Mouse (Mus musculus) cerebellum, postnatal 10 days (tissue): Measurements from ENCODE around the gene Asl.
A peak's percentile ranks its signal among the peaks of the same experiment; 100 is the strongest.

Experiments used
- DNase-seq, 2 experiments: peaks; one replicate each; pipeline ENCODE4 v3.0.0; 2021; ENCODE audit warnings: mixed read lengths in 2 of 2

Gene Asl

DNA sequence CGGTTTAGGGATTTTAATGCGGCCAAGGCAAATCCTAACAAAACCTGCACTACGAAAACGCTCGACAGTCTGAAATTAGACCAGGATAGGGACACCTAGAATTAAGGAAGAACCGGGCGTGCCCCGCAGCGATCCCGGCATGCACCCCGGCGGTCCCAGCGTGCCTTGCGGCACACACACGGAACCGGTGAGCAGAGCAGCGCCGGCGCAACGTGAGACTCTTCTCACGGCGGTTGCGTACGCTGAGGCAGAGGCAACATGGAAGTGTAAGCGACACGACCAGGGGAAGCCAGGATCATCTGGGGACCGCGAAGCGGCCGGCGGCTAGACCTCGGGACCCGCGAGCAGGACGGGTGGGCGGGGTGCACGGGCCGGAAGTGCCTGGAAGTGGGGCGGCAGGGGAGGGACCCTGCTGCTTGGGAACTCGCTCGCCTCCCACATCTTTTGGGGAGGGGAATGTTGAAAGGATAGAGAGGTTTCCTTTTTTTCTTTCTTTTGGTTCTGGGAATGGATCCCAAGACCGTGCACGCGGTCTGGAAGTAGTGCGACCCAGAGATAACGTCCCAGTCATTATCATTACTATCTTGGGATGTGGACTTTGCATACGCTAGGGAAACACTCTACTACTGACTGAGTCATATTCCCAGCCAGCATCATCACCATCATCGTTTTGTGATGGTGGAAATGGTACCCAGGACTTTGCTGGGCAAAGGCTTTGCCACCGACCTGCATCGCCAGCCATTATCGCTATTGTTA lies at the start of gene Asl, which contains the start of gene Crcp:
TSS of gene Asl (minus strand) at position 106 of the 756 bp plus-strand sequence.
TSS of gene Crcp (plus strand) at position 149 of the 756 bp plus-strand sequence.
- peak; percentile 90 to 93 for DNase-seq

DNA sequence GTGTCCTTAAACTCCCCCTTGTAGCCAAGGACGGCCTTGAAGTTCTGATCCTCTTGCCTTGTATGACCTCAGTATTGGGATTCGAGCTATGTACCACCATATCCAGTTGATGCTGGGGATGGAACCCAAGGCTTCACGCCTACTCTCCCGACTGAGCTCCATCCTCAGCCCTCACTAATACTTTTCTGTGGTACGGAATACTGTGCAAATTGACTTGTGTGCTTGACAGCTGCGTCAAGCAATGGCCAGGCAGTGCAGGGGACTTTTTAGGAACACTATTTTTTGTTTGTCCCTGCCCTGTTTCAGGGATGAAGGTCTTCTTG lies 49.7 kb upstream of the Asl start:
- no peak for DNase-seq

DNA sequence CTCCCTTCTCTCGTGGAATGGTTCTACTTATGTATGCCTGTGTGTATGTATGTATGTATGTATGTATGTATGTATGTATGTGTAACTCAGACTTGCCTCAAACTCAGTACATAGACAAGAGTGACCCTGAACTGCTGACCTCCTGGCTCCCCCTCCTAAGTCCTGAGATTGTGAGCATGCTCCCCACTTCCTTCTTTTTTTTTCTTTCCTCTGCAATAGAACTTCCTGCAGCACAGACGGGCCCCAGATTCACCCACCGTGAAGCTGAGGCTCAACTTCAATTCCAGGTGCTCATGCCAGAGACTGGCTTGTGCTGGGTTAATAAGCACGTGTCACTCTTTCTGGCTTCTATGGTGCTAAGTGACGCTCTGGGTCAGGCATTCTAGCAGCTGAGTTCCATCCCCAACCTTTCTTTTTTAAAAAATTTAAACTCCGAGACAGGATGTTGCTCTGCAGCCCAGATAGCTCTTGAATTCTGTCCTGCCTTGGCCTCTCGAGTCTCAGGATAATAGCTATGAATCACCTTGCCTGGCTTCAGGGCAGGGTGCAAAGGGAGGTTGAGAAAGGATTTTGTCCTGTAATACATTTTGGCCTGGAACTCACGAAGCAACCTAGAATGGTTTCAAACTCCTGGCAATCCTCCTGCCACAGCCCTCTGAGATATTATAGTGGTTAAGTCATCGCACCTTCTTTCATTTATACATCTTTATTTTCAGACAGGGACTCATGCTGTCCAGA lies 49.2 kb upstream of the Asl start:
- DNase-seq = no peak

DNA sequence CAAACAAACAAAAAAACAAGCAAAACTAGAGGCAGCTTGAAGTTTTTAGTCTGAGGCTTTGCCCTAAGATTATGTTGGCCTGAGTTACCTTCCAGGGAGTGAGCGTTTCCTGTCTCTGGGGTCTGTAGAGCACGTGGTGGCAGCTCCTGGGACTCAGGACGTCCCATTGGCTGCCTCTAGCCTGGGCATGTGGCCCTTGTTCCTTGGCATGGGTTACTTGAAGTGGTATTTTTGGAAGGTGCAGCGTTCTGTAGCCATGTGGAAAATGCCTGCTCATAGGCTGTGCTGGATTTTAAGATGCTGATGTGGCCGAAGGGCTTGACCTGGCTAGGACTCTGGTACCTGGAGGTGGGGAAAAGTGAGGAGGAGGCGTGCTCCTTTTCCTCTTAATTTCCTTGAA lies 47.3 kb upstream of the Asl start:
- peak in 1 of 2 experiments; percentile 47 for DNase-seq

DNA sequence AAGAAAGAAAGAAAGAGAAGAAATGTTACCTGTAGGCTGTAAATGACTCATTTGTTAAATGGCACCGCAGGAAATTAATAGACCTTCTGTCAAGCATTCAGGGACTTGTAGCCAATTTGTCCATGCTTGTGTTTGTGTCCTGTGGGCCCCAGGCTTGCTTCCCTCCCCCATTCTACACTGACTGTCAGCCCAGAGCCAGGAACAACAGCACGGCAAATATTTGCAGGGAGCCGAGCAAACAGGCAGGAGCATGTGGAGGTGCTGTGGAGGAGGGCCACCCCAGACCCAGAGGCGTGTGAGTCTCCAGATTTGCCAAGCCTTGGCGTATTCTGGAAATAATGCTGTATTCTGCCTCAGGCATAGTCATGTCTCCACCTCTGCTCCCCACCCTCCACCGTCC lies 45.4 kb upstream of the Asl start:
- no peak for DNase-seq

DNA sequence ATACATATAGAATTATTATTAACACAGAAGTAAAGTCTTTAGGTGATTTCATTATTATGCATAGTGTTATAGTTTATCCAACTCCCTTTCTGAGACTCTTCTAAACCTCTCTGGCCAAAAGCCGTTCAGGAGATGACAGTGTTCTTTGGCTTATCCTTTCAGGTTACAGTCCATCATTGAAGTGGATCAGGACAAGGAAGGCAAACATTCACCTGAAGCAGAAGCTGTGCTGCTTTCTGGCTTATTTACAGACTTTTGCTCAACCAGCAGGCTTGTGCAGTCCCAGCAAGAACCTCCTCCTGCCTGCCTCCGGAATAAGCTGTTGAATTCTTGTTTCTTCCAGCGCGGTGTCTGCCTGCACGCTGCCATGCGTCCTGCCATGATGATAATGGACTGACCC lies 44.0 kb upstream of the Asl start, which contains the start of gene Tpst1:
TSS of gene Tpst1 (plus strand) at position 301 of the 400 bp plus-strand sequence.
- DNase-seq = no peak

DNA sequence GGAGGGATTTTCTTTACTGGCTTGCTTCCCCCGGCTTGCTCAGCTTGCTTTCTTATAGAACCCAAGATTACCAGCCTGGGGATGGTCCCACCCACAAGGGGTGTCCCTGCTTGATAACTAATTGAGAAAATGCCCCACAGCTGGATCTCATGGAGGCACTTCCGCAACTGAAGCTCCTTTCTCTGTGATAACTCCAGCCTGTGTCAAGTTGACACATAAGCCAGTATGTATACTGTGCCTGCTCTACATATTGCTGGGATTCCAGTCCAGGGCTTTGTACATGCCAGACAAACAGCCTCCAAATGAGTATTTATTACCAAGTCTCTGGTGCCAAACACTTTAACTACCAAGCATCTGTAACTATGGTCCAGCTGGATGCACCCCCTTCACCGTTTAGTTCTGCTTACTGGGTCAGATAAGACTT lies 38.8 kb upstream of the Asl start:
- DNase-seq = no peak

DNA sequence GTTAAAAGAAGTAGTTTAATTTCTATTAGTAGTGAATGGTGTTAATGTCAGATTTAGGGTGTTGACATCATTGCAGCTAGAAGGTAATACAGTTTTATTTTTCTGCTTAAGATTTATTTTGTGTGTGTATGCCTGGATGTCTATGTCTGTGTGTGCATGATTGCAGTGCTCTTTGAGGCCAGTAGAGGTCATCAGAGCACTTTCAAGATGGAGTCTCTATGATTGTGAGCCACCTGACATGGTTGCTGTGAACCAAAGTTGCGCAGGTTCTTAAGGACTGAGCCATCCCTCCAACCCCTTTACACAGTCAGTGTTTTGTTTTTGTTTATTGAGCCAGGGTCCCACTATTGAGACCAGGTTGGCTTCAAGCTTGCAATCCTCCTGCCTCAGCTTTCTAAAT lies 36.5 kb upstream of the Asl start:
- no peak for DNase-seq

DNA sequence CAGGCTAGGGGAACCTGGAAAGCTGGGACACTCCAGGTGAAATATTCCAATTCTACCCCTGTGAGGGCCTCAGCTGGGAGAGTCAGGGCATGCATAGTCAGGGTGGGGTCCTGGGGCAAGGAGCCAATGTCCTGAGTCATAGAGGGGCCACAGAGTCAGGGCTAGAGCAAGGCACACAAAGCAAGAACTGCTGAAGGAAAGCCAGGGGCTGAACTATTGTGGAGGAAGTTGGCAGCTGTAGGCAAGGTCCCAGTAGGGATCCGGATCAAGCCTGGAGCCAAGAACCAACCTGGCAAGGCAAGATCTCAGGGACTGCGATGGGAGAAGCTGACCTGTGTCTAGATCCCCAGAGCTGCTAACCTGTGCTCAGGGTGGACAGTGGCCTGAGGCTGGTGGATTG lies 34.7 kb upstream of the Asl start:
- DNase-seq = peak; percentile 53 to 67

DNA sequence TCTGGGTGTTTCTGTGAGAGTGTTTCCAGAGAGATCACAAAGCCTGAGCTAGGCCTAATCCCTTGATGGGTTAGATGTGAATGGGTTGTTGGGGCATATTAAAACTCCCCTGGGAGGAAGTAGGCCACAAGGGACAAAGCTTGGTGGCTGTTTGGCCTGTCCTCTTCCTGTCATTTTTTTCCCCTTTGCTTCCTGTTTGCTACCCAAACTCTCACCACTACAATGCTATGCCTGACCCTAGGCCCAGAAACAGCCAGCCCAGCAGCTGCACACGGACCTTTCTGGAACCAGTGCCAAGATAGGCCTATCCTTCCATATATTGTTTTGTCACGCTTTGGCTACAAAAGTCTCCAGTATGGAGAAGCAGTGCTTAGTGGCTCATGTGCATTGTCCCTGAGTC lies 33.0 kb upstream of the Asl start:
- DNase-seq = no peak

DNA sequence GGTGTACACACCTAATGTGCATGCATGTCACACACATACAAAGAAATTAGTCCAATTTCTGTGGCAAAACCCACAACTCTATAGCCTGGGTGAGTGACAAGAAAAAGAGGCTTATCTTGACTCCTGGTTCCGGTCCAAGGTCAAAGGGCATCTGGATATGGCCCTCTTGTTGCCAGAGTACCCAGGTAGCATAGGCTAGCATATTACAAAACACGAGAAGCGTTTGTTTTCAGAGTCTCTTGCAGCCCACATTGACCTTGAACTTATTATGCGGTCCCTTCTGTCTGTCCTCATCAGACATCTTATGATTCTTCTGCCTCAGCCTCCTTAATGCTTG lies 31.2 kb upstream of the Asl start:
- DNase-seq = no peak

DNA sequence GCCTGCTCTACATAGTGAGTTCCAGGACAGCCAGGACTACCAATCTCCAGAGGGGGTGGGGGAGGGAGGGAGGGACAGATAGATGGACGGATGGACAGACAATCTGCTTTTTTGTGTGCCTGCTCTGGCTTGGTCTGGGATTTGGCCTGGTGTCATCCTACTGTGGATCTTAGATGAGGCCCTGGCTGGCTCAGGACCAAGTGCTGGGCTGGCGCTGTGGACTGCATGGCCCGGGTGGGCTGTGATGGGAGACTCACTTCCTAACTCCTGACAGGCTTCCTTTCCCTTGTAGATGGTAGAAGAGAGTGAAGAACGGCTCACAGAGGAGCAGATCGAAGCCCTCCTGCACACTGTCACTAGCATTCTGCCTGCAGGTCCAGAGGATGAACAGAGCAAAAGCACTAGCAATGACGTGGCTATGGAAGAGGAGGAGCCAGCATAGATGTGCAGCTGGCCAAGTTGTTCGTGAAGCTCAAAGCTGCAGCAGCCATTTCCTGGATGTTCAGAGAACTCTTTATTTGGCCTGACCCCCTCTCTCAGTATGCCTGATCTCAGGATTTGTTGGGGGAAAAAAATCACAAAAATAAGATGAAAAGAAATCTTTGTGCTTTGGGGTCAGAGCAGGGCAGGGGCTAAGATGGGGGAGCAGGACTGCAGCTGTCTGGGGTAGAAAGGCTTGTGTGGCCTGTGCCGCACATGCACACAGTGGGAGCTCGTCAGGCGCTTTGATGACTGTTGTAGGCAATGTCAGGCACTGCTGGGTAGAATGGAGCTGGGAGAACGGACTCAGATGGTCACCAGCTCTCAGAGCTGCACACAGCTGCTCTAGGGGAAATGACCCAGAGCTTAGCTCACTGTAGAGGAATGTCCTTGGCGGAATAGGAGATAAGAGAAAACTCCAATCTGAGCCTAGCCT lies 30.6 kb upstream of the Asl start:
- DNase-seq = peak in 1 of 2 experiments; percentile 59

DNA sequence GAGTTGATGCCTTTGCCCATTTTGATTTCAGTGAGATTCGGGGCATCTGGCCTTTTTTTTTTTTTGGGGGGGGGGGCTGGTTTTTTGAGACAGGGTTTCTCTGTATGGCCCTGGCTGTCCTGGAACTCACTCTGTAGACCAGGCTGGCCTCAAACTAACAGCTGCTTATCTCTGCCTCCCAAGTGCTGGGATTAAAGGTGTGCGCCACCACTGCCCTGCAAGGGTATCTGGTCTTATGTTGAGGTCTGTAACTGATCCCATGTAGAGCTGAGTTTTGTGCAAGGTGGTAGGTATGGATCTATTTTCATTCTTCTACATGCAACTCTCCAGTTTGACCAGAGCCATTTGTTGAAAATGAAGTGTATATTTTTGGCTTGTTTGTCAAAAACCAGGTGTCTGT lies 27.3 kb upstream of the Asl start:
- no peak for DNase-seq

DNA sequence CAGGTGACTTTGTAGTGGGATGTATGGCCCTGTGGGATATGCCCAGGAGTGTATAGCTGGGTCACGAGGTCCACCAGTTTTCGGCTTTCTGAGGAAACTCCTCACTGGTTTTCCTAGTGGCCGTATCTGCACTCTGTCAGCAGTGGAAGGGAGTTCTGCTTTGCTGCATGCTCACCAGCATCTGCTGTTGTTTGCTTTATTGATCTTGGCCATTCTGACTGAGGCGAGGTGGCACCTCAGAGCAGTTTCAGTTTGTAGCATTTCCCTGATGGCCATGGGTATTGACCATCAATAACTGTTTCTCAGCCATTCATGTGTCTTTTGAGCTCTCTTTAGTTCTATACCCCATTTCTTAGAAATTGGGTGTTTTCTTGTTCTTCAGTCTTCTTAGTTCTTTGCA lies 26.6 kb upstream of the Asl start:
- DNase-seq = no peak

DNA sequence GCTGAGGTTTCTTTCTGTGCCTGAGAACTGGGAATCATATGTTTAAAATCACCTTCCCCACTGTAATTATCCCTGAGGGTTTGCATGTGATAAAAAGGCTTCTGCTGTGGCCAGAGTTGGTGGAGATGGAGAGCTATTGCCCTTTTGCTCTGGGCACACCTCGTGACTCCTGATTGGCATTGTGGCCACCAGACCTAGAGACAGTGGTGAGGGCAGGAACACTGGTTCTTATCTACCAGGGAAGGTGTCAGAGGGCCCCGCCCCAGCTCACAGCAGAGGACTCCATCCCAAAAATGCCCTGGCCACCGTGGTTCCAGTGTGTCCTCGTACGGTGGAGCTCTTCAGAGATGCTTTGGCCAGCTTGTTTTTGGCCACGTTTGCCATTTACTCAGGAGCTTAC lies 23.9 kb upstream of the Asl start:
- no peak for DNase-seq

DNA sequence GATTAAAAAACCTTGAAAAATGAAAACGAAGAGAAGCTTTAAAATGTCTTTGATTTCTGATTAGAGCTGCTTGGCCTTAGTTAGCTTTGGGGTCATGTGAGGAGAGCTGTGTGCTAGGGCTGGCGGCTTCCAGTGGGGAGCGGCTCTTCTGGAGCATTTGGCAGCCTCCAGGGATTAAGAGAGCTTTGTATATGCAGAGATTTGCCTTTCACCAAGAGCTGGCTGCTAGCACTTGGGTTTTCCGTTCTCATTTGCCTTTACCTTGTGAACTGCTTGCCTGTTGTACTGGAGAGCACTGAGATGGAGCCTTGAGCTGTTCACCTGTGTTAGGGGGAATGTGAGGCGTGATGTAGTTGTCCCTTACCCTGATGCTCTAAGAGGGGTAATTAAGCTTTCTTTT lies 23.5 kb upstream of the Asl start:
- DNase-seq = no peak

DNA sequence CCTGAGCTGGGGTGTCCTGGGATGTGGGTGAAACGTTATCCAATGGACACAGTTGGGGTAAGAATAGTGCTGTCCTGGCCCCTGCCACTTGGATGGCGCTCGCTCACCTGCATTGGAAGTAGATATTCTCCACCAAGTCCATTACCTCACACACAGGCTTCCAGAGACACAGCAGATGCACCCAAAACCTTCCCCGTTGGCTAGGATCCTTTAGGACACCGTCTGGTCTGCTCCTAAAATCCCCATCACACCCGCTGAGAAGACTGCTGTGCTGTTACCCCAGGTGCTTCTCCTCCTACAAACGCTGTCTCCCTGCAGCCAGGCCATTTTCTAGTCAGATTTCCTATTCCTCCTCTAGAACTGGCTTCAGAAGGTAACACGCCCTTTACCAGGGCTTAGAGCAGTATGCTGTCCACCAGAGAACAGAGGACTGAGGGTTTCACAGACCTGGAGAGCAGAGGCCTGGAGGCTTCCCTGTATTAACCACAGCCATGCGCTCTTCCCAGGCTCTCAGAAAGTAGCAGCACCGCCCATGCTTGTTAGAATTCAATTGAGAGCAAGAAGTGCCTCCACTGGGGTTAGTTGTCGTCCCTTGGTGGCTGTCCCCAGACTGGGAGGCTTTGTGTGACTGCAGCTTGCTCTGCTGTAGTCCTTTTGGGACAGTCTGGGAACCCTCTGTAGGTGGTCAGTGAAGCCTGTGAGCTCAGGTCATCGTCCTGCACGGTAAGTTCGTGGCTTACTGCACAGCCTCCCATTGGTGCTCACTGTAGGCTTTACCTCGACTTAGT lies 22.2 kb upstream of the Asl start:
- peak in 1 of 2 experiments; percentile 32 for DNase-seq

DNA sequence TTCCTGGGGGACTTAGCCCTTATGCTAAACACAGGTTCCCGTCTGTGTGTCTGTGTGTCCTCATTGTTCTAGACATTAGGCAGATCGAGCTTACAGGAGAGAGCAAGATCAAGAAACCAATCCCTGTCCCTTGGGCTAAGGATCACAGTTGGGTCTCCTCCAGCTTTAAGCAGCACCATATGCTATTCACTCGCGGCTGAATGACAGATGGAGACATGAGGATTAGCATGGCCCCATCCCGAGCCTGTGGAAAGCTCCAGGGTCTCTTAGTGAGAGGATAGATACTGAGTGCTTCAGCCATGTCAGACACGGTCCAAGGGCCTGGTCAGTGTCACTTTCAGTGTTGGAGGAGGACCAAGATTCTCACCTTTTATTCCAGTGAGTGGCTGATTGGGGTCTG lies 21.4 kb upstream of the Asl start:
- peak; percentile 80 to 86 for DNase-seq

DNA sequence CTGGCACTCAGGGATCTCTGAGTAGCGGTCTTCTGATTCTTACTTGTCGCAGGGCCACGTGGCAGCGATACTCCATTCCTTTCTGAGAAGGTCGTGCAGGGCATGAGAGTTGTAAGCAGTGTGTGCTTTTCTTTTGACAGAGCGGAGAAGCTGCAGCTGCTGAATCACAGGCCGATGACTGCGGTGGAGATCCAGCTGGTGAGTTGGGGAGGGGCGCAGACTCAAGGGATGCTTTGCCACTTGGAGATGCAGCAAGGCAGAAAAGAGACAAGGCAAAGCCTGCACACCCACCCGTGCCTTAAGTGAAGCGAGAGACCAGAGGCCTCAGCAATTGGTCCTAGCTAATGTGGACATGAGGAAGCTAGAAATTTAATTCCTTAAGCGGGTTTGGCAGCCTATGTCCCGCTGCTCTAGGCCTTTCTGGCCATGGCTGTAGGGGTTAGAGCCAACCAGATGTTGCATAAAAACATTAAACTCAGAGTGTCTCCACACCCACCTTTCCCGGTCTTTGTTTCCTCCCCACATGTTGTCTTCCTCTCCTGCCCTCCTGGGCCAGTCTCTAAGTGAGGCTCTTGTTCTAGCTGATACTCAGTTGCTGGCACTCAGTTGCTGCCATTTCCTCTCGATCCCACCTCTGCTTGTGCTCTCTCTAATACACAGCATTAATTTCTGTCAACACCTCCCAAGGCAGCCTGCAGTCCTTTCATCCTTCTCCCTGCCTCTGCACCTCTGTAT lies 19.9 kb upstream of the Asl start:
- DNase-seq = peak; percentile 27 to 49

DNA sequence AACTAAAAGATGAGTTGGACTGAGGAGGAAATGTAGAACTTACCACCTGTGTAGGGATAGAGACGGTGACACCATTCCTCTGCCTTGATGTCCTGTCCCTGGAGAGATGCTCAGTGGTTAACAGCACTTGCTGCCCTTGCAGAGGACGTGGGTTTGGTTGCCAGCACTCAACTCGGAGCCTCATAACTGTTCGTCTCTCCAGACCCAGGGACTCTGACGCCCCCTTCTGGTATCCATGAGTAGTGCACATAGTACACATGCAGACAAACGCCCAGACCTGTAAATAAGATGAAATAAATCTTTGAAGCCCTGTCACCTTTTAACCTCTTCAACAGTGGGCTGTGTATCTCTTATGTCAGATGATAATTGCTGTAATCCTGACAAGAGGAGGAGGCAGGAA lies 18.0 kb upstream of the Asl start:
- no peak for DNase-seq

DNA sequence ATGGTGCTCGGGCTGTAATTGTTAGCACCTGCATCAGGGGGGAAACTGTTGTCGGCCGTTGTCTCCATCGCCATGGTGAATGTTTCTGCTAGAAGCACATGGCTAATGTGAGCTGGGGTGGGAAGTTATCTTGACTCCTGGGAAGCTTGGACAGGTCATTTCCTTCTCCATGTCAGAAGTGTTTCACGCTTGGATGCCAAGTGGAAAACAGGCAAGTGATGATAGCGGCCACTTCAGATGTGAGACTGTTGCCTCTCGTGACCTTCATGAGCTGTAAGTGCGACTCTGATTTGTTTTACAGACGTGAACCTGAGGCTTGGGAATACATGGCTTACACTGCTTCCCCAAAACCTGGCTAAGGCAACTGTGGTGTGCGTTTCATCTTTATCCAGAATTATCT lies 17.5 kb upstream of the Asl start:
- no peak for DNase-seq

DNA sequence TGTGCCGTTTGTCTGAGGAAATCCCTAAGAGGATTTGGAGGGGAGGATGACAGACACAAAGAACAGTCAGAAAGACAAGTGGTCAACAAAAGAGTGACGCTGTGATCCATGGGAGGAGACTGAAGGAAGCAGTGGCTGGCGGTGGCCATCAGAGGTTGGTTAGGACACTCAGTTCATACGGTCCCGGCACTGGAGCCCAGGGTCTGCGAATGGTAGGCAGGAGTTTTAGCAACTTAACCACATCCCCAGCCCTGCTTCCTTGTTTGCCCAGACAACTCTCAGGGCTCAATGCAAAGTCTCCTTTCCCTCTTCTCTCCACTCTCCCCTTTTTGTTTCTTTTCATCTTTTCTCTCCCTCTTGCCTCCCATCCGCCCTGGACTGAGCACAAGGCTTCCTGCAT lies 17.1 kb upstream of the Asl start:
- no peak for DNase-seq
